Mouse (Mus musculus): ENCODE data around the gene Zfp82.
"Not testable (repeated sequence)": the region's sequence is repeated elsewhere in the genome, so short reads cannot be mapped to it uniquely, and the experiment has no call there.

Gene Zfp82

GRCm38 (mm10) chr7:30072146-30073028 is at the start of gene Zfp82:
Zfp82 (minus strand) TSS chr7:30072900.
- DNase-seq (ENCODE audit: low spot score): peak; percentile 79

GRCm38 (mm10) chr7:30122188-30122530 is 49.5 kb upstream of the Zfp82 start:
- DNase-seq (ENCODE audit: low spot score): no peak

- peak; percentile 88 for DNase-seq (ENCODE audit: low spot score)
Measured at GRCm38 (mm10) chr7:30121308-30122187, 48.8 kb upstream of the Zfp82 start, which contains the start of gene Zfp382. Zfp382 (plus strand) TSS chr7:30121942.

GRCm38 (mm10) chr7:30117935-30118334 is 45.2 kb upstream of the Zfp82 start:
- DNase-seq (ENCODE audit: low spot score): not testable (repeated sequence)

GRCm38 (mm10) chr7:30116076-30116475 is 43.4 kb upstream of the Zfp82 start:
- no peak for DNase-seq (ENCODE audit: low spot score)

- no peak for DNase-seq (ENCODE audit: low spot score)
Measured at GRCm38 (mm10) chr7:30099297-30099696, 26.6 kb upstream of the Zfp82 start.

- no peak for DNase-seq (ENCODE audit: low spot score)
Measured at GRCm38 (mm10) chr7:30095551-30096125, 22.9 kb upstream of the Zfp82 start.

- DNase-seq (ENCODE audit: low spot score): peak; percentile 88
Measured at GRCm38 (mm10) chr7:30094646-30095429, 22.1 kb upstream of the Zfp82 start, which contains the start of gene Zfp260. Zfp260 (plus strand) TSS chr7:30094777.

GRCm38 (mm10) chr7:30093918-30094415 is 21.3 kb upstream of the Zfp82 start:
- no peak for DNase-seq (ENCODE audit: low spot score)

- no peak for DNase-seq (ENCODE audit: low spot score)
Measured at GRCm38 (mm10) chr7:30092666-30093065, 20.0 kb upstream of the Zfp82 start.

- DNase-seq (ENCODE audit: low spot score): no peak
Measured at GRCm38 (mm10) chr7:30090970-30091585, 18.4 kb upstream of the Zfp82 start.

GRCm38 (mm10) chr7:30090092-30090969 is 17.6 kb upstream of the Zfp82 start, which contains the start of the genes Gm26920 and Zfp566:
Gm26920 (minus strand) TSS chr7:30090410.
Zfp566 (minus strand) TSS chr7:30090527.
- DNase-seq (ENCODE audit: low spot score): peak; percentile 96

- no peak for DNase-seq (ENCODE audit: low spot score)
Measured at GRCm38 (mm10) chr7:30089405-30089804, 16.7 kb upstream of the Zfp82 start.

GRCm38 (mm10) chr7:30086524-30086923 is 13.8 kb upstream of the Zfp82 start:
- peak; percentile 12 for DNase-seq (ENCODE audit: low spot score)

GRCm38 (mm10) chr7:30064622-30065021 is 8.1 kb downstream of the Zfp82 start:
- no peak for DNase-seq (ENCODE audit: low spot score)

GRCm38 (mm10) chr7:30062478-30062877 is 10.2 kb downstream of the Zfp82 start:
- no peak for DNase-seq (ENCODE audit: low spot score)

- DNase-seq (ENCODE audit: low spot score): no peak
Measured at GRCm38 (mm10) chr7:30060341-30060740, 12.4 kb downstream of the Zfp82 start.

- no peak for DNase-seq (ENCODE audit: low spot score)
Measured at GRCm38 (mm10) chr7:30053591-30053990, 19.1 kb downstream of the Zfp82 start.

- peak; percentile 89 for DNase-seq (ENCODE audit: low spot score)
Measured at GRCm38 (mm10) chr7:30050882-30051548, 21.7 kb downstream of the Zfp82 start, which contains the start of gene Zfp14. Zfp14 (minus strand) TSS chr7:30051380.
